Mouse (Mus musculus) c-Kit-negative CD71-positive TER-119-positive erythroid progenitor cells, embryonic 14.5 days (primary cell): Measurements from ENCODE around the gene Ppm1l.

Experiments used
- DNase-seq: peaks from one replicate; pipeline ENCODE4 v3.0.0-alpha.2; 2013; ENCODE audit warnings: low read depth, low spot score

Ppm1l gene

GRCm38 (mm10) chr3:69597211-69597610 is 280.6 kb downstream of the Ppm1l start:
- DNase-seq, result no peak

DNA sequence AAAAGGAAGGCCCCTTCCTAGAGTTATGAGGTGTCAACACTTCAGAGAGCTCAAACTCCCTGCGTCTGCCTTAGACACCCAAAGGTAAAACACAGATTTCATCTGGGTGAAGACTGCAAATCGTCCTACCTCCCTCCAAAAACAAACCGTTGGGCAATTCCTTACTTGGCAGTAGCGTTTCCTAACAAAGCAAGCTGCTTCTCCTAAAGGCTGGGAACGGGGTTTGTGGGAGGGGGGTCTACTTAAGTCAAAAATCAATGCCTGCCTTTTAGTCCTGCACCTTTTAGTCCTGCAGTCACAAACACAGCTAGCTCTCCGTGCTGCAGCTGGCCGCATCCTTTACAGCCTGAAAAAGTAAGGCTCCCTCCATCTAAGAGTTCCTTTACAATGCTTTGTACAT is 281.2 kb downstream of the Ppm1l start:
- DNase-seq, result no peak

DNA sequence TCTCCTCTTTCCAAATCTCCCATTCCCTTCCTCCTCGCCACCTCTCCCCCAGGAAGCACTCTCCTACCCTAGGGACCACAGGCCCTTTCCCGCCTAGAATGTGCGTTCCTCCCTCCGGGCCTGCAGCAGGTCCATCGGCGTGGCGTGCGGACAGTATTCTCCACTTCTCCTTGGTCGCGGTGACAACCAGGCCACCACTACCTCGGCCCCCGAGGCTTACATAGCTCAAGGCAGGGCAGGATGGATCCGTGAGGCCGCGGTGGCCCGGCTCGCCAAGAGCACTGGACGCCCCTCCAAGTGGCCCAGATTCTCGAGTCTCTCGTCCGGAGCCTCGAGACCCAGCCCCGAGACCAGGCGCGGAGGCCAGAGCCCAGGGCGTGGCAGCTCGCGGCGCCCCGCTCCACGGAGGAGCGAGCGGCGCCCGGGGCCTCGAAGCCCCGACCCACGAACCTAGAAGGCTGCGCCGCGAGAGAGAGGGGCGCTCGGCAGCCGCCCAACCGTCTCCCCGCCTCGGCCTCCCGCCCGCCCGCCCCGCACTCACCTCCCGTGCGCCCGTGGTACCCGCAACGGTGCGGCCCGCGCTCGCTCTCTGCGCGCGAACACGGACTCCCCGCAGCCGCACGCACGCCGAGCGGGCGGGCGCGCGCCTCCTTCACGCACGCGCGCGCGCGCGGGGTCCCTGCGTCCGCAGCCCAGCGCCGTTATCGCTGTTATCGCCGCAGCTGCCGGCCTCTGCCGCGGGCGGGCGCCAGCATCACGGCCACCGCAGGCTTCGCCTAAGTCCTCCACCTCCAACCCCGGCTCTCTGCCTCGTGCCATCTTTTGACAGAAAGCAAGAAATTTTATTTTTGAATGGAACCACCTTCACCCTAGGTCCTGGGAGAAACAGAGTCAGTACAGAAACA is 281.9 kb downstream of the Ppm1l start, which contains the start of gene B3galnt1:
TSS of gene B3galnt1 (minus strand) at position 700 of the 905 bp plus-strand sequence.
- DNase-seq, result no peak

GRCm38 (mm10) chr3:69599166-69599500 is 282.5 kb downstream of the Ppm1l start:
- no peak for DNase-seq

- DNase-seq, result no peak
Measured at GRCm38 (mm10) chr3:69606923-69607322, 290.3 kb downstream of the Ppm1l start.

GRCm38 (mm10) chr3:69607468-69607867 is 290.8 kb downstream of the Ppm1l start:
- no peak for DNase-seq

DNA sequence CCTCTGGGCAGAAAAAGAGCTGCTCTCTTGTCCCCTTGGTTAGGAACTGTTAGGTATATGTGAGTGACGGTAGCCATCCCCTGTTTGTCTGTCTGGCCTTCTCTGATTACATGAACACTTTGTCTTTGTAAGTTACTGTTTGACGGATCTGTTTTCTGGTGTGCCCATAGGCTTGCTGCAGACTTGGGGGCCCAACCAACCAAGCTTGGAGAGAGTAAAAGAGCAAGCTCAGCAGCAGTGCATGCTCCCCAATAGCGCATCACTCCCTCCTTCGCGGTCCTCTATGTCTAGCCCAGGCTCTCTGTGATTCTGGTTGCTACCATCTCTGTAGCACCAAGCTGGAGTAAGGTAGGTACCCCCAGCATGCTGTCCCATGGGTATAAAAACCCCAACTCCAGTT is 291.2 kb downstream of the Ppm1l start:
- no peak for DNase-seq
